In the genomic region with DNA sequence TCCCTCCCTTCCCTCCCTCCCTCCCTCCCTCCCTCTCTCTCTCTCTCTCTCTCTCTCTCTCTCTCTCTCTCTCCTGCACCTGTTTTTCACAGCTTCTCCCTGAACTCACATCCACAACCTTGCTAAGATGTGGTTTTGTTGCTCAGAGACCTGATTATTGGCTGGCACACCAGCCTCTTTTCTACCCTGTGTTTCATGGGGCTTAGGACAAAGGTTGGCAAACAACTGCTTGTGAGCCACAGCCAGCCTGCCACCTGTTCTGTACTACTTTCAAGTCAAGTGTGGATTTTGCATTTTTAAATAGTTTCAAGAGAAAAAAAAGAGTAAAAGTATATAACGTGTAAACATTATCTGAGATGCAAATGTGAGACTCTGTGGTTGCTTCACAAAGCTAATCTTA, we compare ENCODE assay signal across 33 mouse cellular contexts. TPM values are rescaled to one million over a fixed set of nuclear protein-coding genes. Genes with fewer than 3 reads are reported as not detected.
DNase-seq lines count a peak whose midpoint lies in the region; ATAC-seq and TF ChIP-seq lines count a peak whose summit lies in the region.
"Had no signal": no experiment of that assay in that cellular context is flagged by ENCODE, and none has a peak within 500 bp of the region (broad histone marks: within the 10 kb centered on the region; RNA-seq: fewer than 3 reads in every experiment).

No protein-coding gene starts in this region.

- no peaks in the 10 kb centered on the region for H3K36me3 ChIP-seq in forebrain, embryonic 11.5 days (ENCODE audit: control insufficient read depth, insufficient read depth, low read length)
- H3K36me3 ChIP-seq in midbrain, postnatal 0 days (ENCODE audit: insufficient read depth, low read length): no peaks in the 10 kb centered on the region
- H3K36me3 ChIP-seq: forebrain, embryonic 12.5 days; heart, embryonic 15.5 days; hindbrain, embryonic 12.5 days; limb, embryonic 13.5 days; midbrain, embryonic 13.5 days had no signal

- H3K4me3 ChIP-seq in forebrain, embryonic 11.5 days (ENCODE audit: low read depth, low read length): no peak overlapping the region
- no peak overlapping the region for H3K4me3 ChIP-seq in midbrain, postnatal 0 days (ENCODE audit: low read depth, low read length)
- H3K4me3 ChIP-seq: erythroblast, embryonic 14.5 days; forebrain, embryonic 12.5 days; heart, embryonic 15.5 days; hindbrain, embryonic 12.5 days; limb, embryonic 13.5 days; megakaryocyte, embryonic 14.5 days; midbrain, embryonic 13.5 days had no signal

- no peak overlapping the region for H3K27ac ChIP-seq in forebrain, embryonic 11.5 days (ENCODE audit: low read depth, low read length)
- no peak overlapping the region for H3K27ac ChIP-seq in midbrain, postnatal 0 days (ENCODE audit: low read depth, low read length)
- H3K27ac ChIP-seq: forebrain, embryonic 12.5 days; heart, embryonic 15.5 days; hindbrain, embryonic 12.5 days; limb, embryonic 13.5 days; midbrain, embryonic 13.5 days had no signal

- TF ChIP-seq CTCF in midbrain, postnatal 0 days (IDR thresholded peaks at IDR 0.05): no peak

- H3K27me3 ChIP-seq in forebrain, embryonic 11.5 days (ENCODE audit: control insufficient read depth, insufficient read depth, low read length): no peaks in the 10 kb centered on the region
- no peaks in the 10 kb centered on the region for H3K27me3 ChIP-seq in midbrain, postnatal 0 days (ENCODE audit: insufficient read depth, low read length)
- H3K27me3 ChIP-seq: forebrain, embryonic 12.5 days; heart, embryonic 15.5 days; hindbrain, embryonic 12.5 days; limb, embryonic 13.5 days; megakaryocyte, embryonic 14.5 days; midbrain, embryonic 13.5 days had no signal

- 95% methylated on average over 1 of the region's 1 CpGs for WGBS in forebrain, embryonic 11.5 days
- WGBS in midbrain, postnatal 0 days: 82% methylated on average over 1 of the region's 1 CpGs

- ATAC-seq in forebrain, embryonic 11.5 days (replicated peaks; ENCODE audit: low FRiP score): no peak
- ATAC-seq in midbrain, postnatal 0 days (ENCODE audit: low FRiP score): no peak
- ATAC-seq: forebrain, postnatal 0 days; intestine, postnatal 0 days; liver, postnatal 0 days; lung, postnatal 0 days; midbrain, embryonic 13.5 days had no signal

- no peak overlapping the region for H3K9ac ChIP-seq in forebrain, embryonic 11.5 days (ENCODE audit: low read length)
- no peak overlapping the region for H3K9ac ChIP-seq in midbrain, postnatal 0 days (replicated peaks; ENCODE audit: low read length, poor library complexity, severe bottlenecking)
- H3K9ac ChIP-seq: forebrain, embryonic 12.5 days; forebrain, postnatal 0 days; heart, embryonic 15.5 days; hindbrain, embryonic 12.5 days; limb, embryonic 13.5 days; liver, postnatal 0 days; midbrain, embryonic 13.5 days had no signal

- H3K4me2 ChIP-seq in forebrain, embryonic 11.5 days (ENCODE audit: low read depth, low read length, severe bottlenecking): no peak overlapping the region
- H3K4me2 ChIP-seq in midbrain, postnatal 0 days (ENCODE audit: low read depth, low read length, poor library complexity, severe bottlenecking): no peak overlapping the region
- H3K4me2 ChIP-seq: forebrain, embryonic 12.5 days; heart, embryonic 15.5 days; hindbrain, embryonic 12.5 days; limb, embryonic 13.5 days; liver, embryonic 11.5 days; midbrain, embryonic 13.5 days had no signal

- H3K4me1 ChIP-seq in forebrain, embryonic 11.5 days (replicated peaks; ENCODE audit: control insufficient read depth, insufficient read depth, low read length): no peaks in the 10 kb centered on the region
- H3K4me1 ChIP-seq in midbrain, postnatal 0 days (ENCODE audit: insufficient read depth, low read length): no peaks in the 10 kb centered on the region
- H3K4me1 ChIP-seq: forebrain, embryonic 12.5 days; heart, embryonic 15.5 days; hindbrain, embryonic 12.5 days; limb, embryonic 13.5 days; midbrain, embryonic 13.5 days had no signal

- H3K9me3 ChIP-seq in forebrain, embryonic 11.5 days (ENCODE audit: control insufficient read depth, low read length): no peaks in the 10 kb centered on the region
- H3K9me3 ChIP-seq in midbrain, postnatal 0 days (ENCODE audit: low read length): no peaks in the 10 kb centered on the region
- H3K9me3 ChIP-seq: forebrain, embryonic 12.5 days; heart, embryonic 15.5 days; hindbrain, embryonic 12.5 days; limb, embryonic 13.5 days; megakaryocyte, embryonic 14.5 days; midbrain, embryonic 13.5 days had no signal

- peak; percentile 10 for DNase-seq in CD4-positive, CD25-positive, alpha-beta regulatory T cell, adult 2 months (ENCODE audit: low read depth, low spot score)
- DNase-seq in CD8-positive naive resting alpha-beta T cell, adult 2 months (ENCODE audit: low read depth in 2 of 2, low spot score in 2 of 2): peak; percentile 11 to 17
- DNase-seq in thymus, postnatal 0 days (ENCODE audit: low spot score): peak; percentile 91
- peak; percentile 58 for DNase-seq in thymus, postnatal 4 days
- DNase-seq in forebrain, embryonic 11.5 days (ENCODE audit: low spot score): no peak
- no peak for DNase-seq in midbrain, postnatal 0 days (ENCODE audit: low spot score)
- DNase-seq: adrenal gland, postnatal 25 days; B cell, adult 2 months; cerebellum, adult 18-20 months; forebrain, postnatal 0 days; gastrocnemius, postnatal 10 days; heart, postnatal 36 days; kidney, adult 9 months; kidney, postnatal 14 days; layer of hippocampus, adult 9-11 months; liver, postnatal 0 days; lung, postnatal 4 days; right cerebral cortex, adult 18-20 months; spleen, adult 18-20 months had no signal

RNA-seq across cellular contexts. Expression of gene Themis, which starts 48.7 kb away (rescaled TPM):
- polyA plus RNA-seq in thymus, postnatal 0 days (2015; fragmentation: Nextera tagmentation; extraction: Ambion mirVana): 109 and 120 TPM in 2 replicates
- polyA plus RNA-seq in forebrain, embryonic 11.5 days (2014; fragmentation: Nextera tagmentation; extraction: Ambion mirVana): 0.07 TPM in 1 of 2 replicates, not detected in the other
- total RNA-seq in midbrain, postnatal 0 days (2014; rRNA removed): not detected in 2 replicates
- polyA plus RNA-seq in midbrain, postnatal 0 days (2015; fragmentation: Nextera tagmentation; extraction: Ambion mirVana): not detected in 2 replicates
- total RNA-seq: adrenal gland, postnatal 25 days; forebrain, postnatal 0 days; gastrocnemius, postnatal 10 days; granulocyte monocyte progenitor cell, adult 5-6 weeks had no signal
- polyA plus RNA-seq: cortical plate, adult 2 months; embryonic facial prominence, embryonic 14.5 days; erythroblast, embryonic 14.5 days; forebrain, embryonic 12.5 days; forebrain, postnatal 0 days; hindbrain, embryonic 12.5 days; limb, embryonic 13.5 days; liver, embryonic 11.5 days; liver, postnatal 0 days; midbrain, embryonic 13.5 days; neural tube, embryonic 11.5 days had no signal

Comparison
In these comparisons a context has a peak if more than half of its experiments do, and no peak if none do; other contexts are left out.
1. DNase-seq: peak in CD4-positive, CD25-positive, alpha-beta regulatory T cell, adult 2 months (single experiment), CD8-positive naive resting alpha-beta T cell, adult 2 months (2 of 2), thymus, postnatal 0 days (single experiment) and thymus, postnatal 4 days (single experiment); none in forebrain, embryonic 11.5 days (single experiment) and midbrain, postnatal 0 days (single experiment).
2. RNA of gene Themis, which starts 48.7 kb away (polyA plus RNA-seq): 109 to 120 TPM in thymus, postnatal 0 days; 0.07 TPM in forebrain, embryonic 11.5 days and not detected in midbrain, postnatal 0 days; every median in the first group is over 100 times any median in the second.